Mouse (Mus musculus) embryonic facial prominence, embryonic 15.5 days (tissue): ENCODE measurements around the gene AC124108.1. TPM values are rescaled to one million over a fixed set of nuclear protein-coding genes. Genes with fewer than 3 reads are reported as not detected.
A peak's percentile ranks its signal among the peaks of the same experiment; 100 is the strongest.
"Not testable (repeated sequence)": the region's sequence is repeated elsewhere in the genome, so short reads cannot be mapped to it uniquely, and the experiment has no call there.

Source experiments
- ATAC-seq: fragments of 200-750 bp; cut with Nextera tagmentation; 2 replicates; pipeline ENCODE4 v1.8.0; 2017; ENCODE audit warnings: low read depth, moderate TSS enrichment; ENCODE audit not compliant: insufficient number of reproducible peaks, low FRiP score, low TSS enrichment
- H3K27ac ChIP-seq: fragments of 300-500 bp; sonication (generic); replicated peaks from 2 replicates; pipeline ENCODE4 v1.5.1; 2015; ENCODE audit warnings: mild to moderate bottlenecking, inconsistent platforms
- H3K27me3 ChIP-seq: fragments of 300-500 bp; sonication (generic); 2 replicates; pipeline ENCODE4 v1.6.1; 2015; ENCODE audit warnings: inconsistent platforms
- H3K36me3 ChIP-seq: fragments of 300-500 bp; sonication (generic); 2 replicates; pipeline ENCODE4 v1.6.1; 2015; ENCODE audit warnings: mild to moderate bottlenecking, inconsistent platforms
- H3K4me1 ChIP-seq: fragments of 300-500 bp; sonication (generic); 2 replicates; pipeline ENCODE4 v1.6.1; 2015; ENCODE audit warnings: inconsistent platforms
- H3K4me2 ChIP-seq: fragments of 300-500 bp; sonication (generic); replicated peaks from 2 replicates; pipeline ENCODE4 v1.6.1; 2015; ENCODE audit warnings: mild to moderate bottlenecking, inconsistent platforms
- H3K4me3 ChIP-seq: fragments of 300-500 bp; sonication (generic); replicated peaks from 2 replicates; pipeline ENCODE4 v1.5.1; 2015; ENCODE audit warnings: mild to moderate bottlenecking, inconsistent platforms
- H3K9ac ChIP-seq: fragments of 300-500 bp; sonication (generic); 2 replicates; pipeline ENCODE4 v1.6.1; 2015; ENCODE audit warnings: inconsistent platforms
- H3K9me3 ChIP-seq: fragments of 300-500 bp; sonication (generic); replicated peaks from 2 replicates; pipeline ENCODE4 v1.6.1; 2016; ENCODE audit warnings: inconsistent platforms
- WGBS: fragments of 180-500 bp; shearing (Covaris S2); methylation state at CpG from one replicate; pipeline ENCODE4 v1.1.7; 2015; 5-methylcytosine and 5-hydroxymethylcytosine counted together
- polyA plus RNA-seq: library from polyadenylated mRNA; unstranded; fragments of >200 nt; fragmentation: Nextera tagmentation; extraction: Ambion mirVana; gene quantifications from 2 replicates; pipeline ENCODE4 v1.2.1, GENCODE M21; 2015

The AC124108.1 gene
- polyA plus RNA-seq, 1 experiment from 2014 or later = 0.37 TPM

GRCm38 (mm10) chr1:132153086-132153690 lies 38.1 kb upstream of the AC124108.1 start:
- no peak overlapping the region for H3K4me3 ChIP-seq
- H3K36me3 ChIP-seq = no peaks in the 10 kb centered on the region
- peaks cover 27% of the 10 kb centered on the region for H3K4me1 ChIP-seq
- 40% methylated on average over 15 of the region's 15 CpGs for WGBS
- ATAC-seq = no peak
- no peak overlapping the region for H3K4me2 ChIP-seq
- H3K27ac ChIP-seq = no peak overlapping the region
- peaks cover under 1% of the 10 kb centered on the region; the same call in 1 of the 2 replicates for H3K27me3 ChIP-seq
- H3K9me3 ChIP-seq = no peaks in the 10 kb centered on the region
- no peak overlapping the region for H3K9ac ChIP-seq

- H3K9me3 ChIP-seq = no peaks in the 10 kb centered on the region
- no peak overlapping the region for H3K9ac ChIP-seq
- H3K36me3 ChIP-seq = no peaks in the 10 kb centered on the region
- H3K4me2 ChIP-seq = no peak overlapping the region
- no peak overlapping the region for H3K4me3 ChIP-seq
- WGBS = 17% methylated on average over 8 of the region's 8 CpGs
- no peak for ATAC-seq
- peaks cover 6% of the 10 kb centered on the region; the same call in 1 of the 2 replicates for H3K27me3 ChIP-seq
- no peak overlapping the region for H3K27ac ChIP-seq
- peaks cover 30% of the 10 kb centered on the region for H3K4me1 ChIP-seq
Observed at GRCm38 (mm10) chr1:132153691-132154090, 37.6 kb upstream of the AC124108.1 start.

- Histone ChIP-seq H3K27me3 (peaks cover 15% of the 10 kb centered on the region), H3K9me3 (no peaks in the 10 kb centered on the region), H3K9ac (no peak overlapping the region), H3K27ac (no peak overlapping the region), H3K4me2 (no peak overlapping the region), H3K4me1 (peaks cover 33% of the 10 kb centered on the region), H3K36me3 (no peaks in the 10 kb centered on the region), H3K4me3 (no peak overlapping the region)
- no peak for ATAC-seq
- 13% methylated on average over 6 of the region's 6 CpGs for WGBS
Observed at GRCm38 (mm10) chr1:132155737-132156136, 35.5 kb upstream of the AC124108.1 start.

GRCm38 (mm10) chr1:132157016-132157781 lies 34.1 kb upstream of the AC124108.1 start:
- Histone ChIP-seq H3K4me3 (no peak overlapping the region), H3K27me3 (peaks cover 15% of the 10 kb centered on the region), H3K36me3 (no peaks in the 10 kb centered on the region), H3K27ac (no peak overlapping the region), H3K9ac (no peak overlapping the region), H3K4me1 (peaks cover 24% of the 10 kb centered on the region), H3K4me2 (peak overlapping the region; percentile 39), H3K9me3 (no peaks in the 10 kb centered on the region)
- ATAC-seq = no peak
- 22% methylated on average over 14 of the region's 14 CpGs for WGBS

- Histone ChIP-seq H3K9me3 (no peaks in the 10 kb centered on the region), H3K27ac (no peak overlapping the region), H3K4me2 (peak overlapping the region; percentile 39), H3K9ac (no peak overlapping the region), H3K36me3 (no peaks in the 10 kb centered on the region), H3K4me3 (no peak overlapping the region), H3K4me1 (peaks cover 24% of the 10 kb centered on the region), H3K27me3 (peaks cover 15% of the 10 kb centered on the region)
- WGBS = 34% methylated on average over 7 of the region's 7 CpGs
- no peak for ATAC-seq
Observed at GRCm38 (mm10) chr1:132157808-132158207, 33.4 kb upstream of the AC124108.1 start.

- Histone ChIP-seq H3K36me3 (no peaks in the 10 kb centered on the region), H3K4me1 (peaks cover 23% of the 10 kb centered on the region), H3K4me3 (no peak overlapping the region), H3K27ac (no peak overlapping the region), H3K9me3 (no peaks in the 10 kb centered on the region), H3K4me2 (no peak overlapping the region), H3K9ac (no peak overlapping the region), H3K27me3 (peaks cover 17% of the 10 kb centered on the region)
- ATAC-seq = no peak
- WGBS = 27% methylated on average over 2 of the region's 2 CpGs
Observed at GRCm38 (mm10) chr1:132158741-132159140, 32.5 kb upstream of the AC124108.1 start.

GRCm38 (mm10) chr1:132159681-132160080 lies 31.6 kb upstream of the AC124108.1 start:
- no peak overlapping the region for H3K27ac ChIP-seq
- no peak overlapping the region for H3K4me2 ChIP-seq
- no peaks in the 10 kb centered on the region for H3K9me3 ChIP-seq
- no peak for ATAC-seq
- no peak overlapping the region for H3K9ac ChIP-seq
- no peak overlapping the region for H3K4me3 ChIP-seq
- peaks cover 19% of the 10 kb centered on the region for H3K4me1 ChIP-seq
- 51% methylated on average over 4 of the region's 4 CpGs for WGBS
- no peaks in the 10 kb centered on the region for H3K36me3 ChIP-seq
- peaks cover 17% of the 10 kb centered on the region for H3K27me3 ChIP-seq

GRCm38 (mm10) chr1:132161211-132161880 lies 29.9 kb upstream of the AC124108.1 start:
- ATAC-seq = no peak
- H3K4me1 ChIP-seq = peaks cover 19% of the 10 kb centered on the region
- H3K36me3 ChIP-seq = no peaks in the 10 kb centered on the region
- 42% methylated on average over 7 of the region's 7 CpGs for WGBS
- no peak overlapping the region for H3K9ac ChIP-seq
- no peak overlapping the region for H3K4me2 ChIP-seq
- no peak overlapping the region for H3K4me3 ChIP-seq
- peaks cover 17% of the 10 kb centered on the region for H3K27me3 ChIP-seq
- no peaks in the 10 kb centered on the region for H3K9me3 ChIP-seq
- H3K27ac ChIP-seq = no peak overlapping the region

GRCm38 (mm10) chr1:132162618-132163017 lies 28.6 kb upstream of the AC124108.1 start:
- whole genome bisulfite sequencing = 48% methylated on average over 9 of the region's 9 CpGs
- not testable (repeated sequence) for ATAC-seq, H3K4me2 ChIP-seq, H3K27ac ChIP-seq, H3K36me3 ChIP-seq, H3K4me3 ChIP-seq, H3K9me3 ChIP-seq, H3K9ac ChIP-seq
- H3K4me1 ChIP-seq = peaks cover 18% of the 10 kb centered on the region
- peaks cover 17% of the 10 kb centered on the region for H3K27me3 ChIP-seq

GRCm38 (mm10) chr1:132164780-132165518 lies 26.3 kb upstream of the AC124108.1 start:
- H3K4me3 ChIP-seq = no peak overlapping the region
- no peaks in the 10 kb centered on the region for H3K9me3 ChIP-seq
- no peak overlapping the region for H3K4me2 ChIP-seq
- ATAC-seq = no peak
- no peak overlapping the region for H3K9ac ChIP-seq
- 33% methylated on average over 13 of the region's 13 CpGs for WGBS
- H3K4me1 ChIP-seq = peaks cover 7% of the 10 kb centered on the region; the same call in 1 of the 2 replicates
- H3K27me3 ChIP-seq = peaks cover 5% of the 10 kb centered on the region
- H3K36me3 ChIP-seq = no peaks in the 10 kb centered on the region
- H3K27ac ChIP-seq = no peak overlapping the region

- Histone ChIP-seq H3K4me3 (no peak overlapping the region), H3K27me3 (peaks cover 5% of the 10 kb centered on the region), H3K4me1 (peaks cover 7% of the 10 kb centered on the region; the same call in 1 of the 2 replicates), H3K9me3 (no peaks in the 10 kb centered on the region), H3K9ac (no peak overlapping the region), H3K27ac (no peak overlapping the region), H3K4me2 (no peak overlapping the region), H3K36me3 (no peaks in the 10 kb centered on the region)
- no peak for ATAC-seq
- 60% methylated on average over 3 of the region's 3 CpGs for WGBS
Observed at GRCm38 (mm10) chr1:132165859-132166258, 25.4 kb upstream of the AC124108.1 start.
